Mouse (Mus musculus) kidney, postnatal 14 days (tissue): ENCODE data around the gene Prss28.

Source experiments
- DNase-seq: peaks from one replicate; pipeline ENCODE4 v3.0.0; 2022; ENCODE audit warnings: mixed read lengths

The Prss28 gene

DNA sequence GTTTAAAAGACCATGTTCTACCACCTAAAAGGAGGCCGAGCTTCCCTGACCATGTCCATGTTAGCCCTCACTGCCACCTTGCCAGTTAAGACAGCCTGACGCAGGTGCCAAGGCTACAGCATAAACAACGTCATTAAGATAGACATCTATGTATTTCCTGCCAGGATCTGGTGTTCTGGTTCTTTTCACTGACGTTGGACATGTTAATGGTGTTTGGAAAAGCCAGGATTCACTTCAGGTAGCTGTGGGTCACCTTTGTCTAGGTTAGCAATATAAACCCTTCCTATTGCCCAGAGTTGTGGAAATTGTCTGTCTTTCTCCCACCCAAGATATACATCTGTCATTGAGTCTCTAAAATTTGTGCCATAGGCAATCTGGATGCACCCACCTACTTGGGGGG lies at the start of gene Prss28:
Prss28 (plus strand) TSS at position 301 of the 400 bp plus-strand sequence.
- no peak for DNase-seq

DNA sequence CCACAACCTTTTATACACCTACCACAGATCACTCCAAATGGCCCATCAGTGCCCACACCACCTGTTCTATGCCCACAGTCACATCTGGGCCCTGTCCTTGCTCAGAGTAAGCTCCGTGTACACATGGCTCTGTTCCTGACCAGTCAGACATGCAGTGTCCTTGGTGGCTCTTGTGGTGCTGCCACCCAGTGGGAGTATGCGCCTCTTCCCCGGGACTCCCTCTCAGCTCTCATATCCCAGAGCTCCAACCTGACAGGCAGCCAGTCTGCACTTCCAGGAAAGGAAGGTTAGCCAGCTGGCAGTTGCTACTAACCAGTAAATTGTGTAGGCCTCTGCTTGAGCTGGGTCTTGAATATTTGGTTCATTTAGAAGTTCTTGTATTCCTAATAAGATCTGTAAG lies 44.0 kb upstream of the Prss28 start:
- peak; percentile 37 for DNase-seq

DNA sequence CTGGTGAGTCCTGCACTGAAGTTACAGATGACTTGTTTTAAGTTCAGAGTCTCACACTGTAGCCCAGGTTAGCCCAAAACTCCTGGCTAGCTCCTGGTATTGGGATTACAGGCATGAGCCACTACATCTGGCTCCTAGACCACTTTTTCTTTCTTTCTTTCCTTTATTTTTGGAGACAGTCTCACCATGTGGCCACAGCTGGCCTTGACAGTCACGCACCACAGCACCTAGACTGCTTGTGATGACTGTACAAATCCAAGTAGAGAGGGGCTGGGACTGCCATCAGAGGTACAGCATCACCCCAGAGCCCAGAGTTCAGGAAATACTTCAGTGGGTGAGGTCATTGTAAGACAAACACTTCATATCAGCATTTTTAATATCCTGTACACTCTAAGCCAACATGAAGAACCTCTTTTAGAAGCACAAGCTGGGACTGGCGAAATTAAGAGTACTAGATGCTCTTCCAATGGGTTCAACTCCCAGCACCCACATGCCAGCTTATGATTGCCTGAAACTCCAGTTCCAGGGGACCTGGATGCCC lies 37.6 kb upstream of the Prss28 start:
- DNase-seq, result no peak

DNA sequence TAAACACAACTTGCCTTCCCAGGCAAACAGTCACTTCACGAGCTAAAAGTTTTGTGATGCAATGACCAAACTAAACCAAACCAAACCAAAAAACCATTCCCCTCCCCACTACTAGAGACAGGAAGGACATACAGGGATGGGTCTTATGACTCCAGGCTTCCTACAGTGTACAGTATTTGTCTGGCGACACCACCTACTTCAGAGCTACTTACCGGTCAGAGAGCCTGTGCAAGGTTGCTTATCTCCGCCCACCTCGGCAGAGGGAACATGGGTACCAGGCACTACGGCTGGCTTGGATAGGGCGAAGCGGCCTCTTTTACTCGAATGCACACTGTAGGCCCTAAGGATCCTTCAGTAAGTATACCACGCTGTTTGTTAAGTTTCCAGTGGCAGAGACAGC lies 36.1 kb upstream of the Prss28 start:
- DNase-seq, result peak; percentile 49

DNA sequence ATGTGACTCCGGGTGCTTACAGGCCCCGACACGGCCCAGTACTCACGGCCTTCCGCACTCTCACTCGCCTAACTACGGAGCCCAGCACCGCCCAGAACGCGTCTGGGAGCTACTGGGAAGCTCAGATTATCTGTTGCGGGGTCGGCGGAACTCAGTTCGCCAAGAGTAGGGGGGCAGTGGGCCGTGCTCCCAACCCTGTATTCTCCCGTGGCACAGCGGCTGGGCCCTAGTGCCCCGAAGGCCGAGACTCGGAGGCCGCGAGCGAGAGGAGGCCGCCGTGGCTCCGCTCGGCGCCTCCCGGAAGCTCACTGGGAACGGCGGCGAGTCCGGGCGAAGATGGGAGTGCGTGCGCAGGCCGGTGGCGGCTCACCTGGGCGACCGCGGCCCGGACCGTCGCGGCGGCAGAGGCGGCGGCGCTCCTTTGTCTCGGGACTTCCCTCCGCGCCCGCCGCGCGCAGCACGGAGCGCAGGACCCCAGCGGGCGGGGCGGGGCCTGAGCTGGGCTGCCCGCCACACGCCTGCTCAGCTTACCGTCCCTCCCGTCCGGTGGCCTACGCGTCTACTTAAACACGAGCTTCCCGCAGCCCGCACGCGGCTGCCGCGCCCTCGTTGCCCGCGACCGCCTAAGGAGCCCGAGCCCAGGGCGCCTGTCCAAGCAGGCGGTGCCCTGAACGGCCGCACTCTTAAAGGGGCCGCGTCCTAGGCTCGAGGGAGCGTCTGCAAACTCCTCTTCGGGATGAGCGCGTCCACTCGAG lies 35.3 kb upstream of the Prss28 start:
- no peak for DNase-seq

- DNase-seq, result peak; percentile 98
Measured at GRCm38 (mm10) chr17:25273706-25274501, 34.5 kb upstream of the Prss28 start.

DNA sequence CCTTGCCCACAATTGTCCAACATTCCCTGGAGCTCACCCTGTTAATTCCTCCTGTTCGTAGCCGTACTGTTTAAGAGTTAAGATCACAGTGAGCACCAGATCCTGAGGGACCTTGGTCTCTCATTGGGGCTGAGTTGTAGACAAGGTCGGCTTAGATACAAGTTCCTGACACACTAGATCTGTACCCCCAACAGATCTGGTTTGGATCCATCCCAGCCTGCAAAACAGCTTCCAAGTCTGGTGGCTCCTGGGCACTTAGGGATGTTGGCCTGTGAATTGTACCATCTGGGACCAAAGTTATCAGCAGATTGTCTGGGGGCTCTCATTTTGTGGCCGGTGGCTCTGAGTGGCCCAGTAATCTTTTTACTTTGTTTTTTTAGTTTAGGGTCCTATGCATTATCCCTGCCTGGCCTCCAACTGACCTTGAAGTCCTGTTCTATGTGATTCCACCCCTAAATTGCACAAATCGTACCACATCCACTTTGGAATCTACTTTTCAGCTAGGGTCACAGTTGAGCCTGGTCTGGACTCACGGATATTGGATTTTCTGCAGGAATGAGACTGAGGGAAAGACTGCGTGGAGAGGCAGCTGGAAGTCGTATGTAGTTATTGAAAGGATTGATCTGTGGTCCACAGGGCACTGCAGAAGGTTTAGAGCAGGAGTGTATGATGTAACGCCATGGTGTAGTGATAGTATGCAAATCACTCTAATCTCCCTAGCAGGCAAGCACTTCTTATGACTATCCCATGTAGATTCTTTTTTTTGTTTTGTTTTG lies 33.7 kb upstream of the Prss28 start, which contains the start of gene Ube2i:
Ube2i (minus strand) TSS at position 52 of the 776 bp plus-strand sequence.
- DNase-seq, result no peak

- no peak for DNase-seq
Measured at GRCm38 (mm10) chr17:25275833-25276232, 32.6 kb upstream of the Prss28 start.

GRCm38 (mm10) chr17:25282133-25282532 lies 26.3 kb upstream of the Prss28 start:
- peak; percentile 74 for DNase-seq

DNA sequence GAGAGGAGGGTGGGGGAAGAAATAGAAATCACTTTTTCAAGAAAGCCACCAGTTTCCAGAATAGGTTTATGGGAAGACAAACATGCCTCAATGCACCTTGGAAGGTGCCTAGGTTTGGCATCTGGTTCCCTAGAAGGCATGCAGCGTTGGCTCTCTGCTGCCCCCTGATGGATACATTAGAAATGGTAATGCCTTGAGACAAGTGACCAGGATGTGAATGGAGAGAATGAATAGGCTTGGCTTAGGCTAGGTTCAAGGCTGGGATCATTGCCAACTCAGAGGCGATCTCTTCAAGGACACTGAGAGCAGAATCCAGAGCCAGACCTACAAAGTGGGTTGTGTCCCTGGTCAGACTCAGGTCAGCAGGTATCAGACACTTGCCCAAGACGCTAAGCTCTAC lies 23.4 kb upstream of the Prss28 start:
- DNase-seq, result peak; percentile 86

DNA sequence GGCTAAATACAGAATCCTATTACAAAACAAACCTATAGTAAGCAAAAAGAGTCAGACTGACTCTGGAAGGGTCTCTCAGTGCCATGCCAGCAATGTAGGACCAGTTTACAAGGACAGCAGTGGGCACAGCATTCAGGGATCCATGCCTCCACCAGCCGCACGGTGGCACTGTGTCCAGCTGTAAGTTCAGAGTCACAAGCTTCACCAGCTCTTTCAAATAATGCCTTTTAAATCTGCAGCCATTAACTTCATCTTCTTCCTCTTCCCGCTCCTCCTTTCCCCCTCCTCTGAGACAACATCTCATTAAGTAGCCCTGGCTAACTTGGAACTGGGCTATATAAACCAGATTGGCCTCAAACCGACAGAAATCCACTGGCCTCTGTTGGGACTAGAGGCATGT lies 19.6 kb upstream of the Prss28 start:
- DNase-seq, result peak; percentile 50

GRCm38 (mm10) chr17:25290411-25290810 lies 18.0 kb upstream of the Prss28 start:
- no peak for DNase-seq

DNA sequence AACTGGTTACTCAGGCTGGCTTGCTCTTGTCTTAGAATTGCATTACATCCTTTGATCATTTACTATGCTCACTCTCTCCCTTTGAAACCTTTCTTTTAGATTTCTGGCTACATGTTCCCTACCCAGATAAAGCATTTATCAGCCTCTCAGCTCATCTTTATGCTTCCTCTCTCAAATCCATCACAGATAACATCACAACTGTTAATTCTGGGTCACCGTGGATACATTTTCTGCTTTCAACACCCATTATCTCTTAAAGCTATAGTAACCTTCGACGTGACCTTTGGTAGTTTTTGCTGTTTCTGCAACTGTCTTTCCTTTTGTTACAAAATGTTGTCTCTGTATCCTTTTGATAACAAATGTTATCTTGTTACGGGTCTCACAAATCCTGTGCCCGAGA lies 15.0 kb upstream of the Prss28 start:
- DNase-seq, result no peak

- no peak for DNase-seq
Measured at GRCm38 (mm10) chr17:25294111-25294510, 14.3 kb upstream of the Prss28 start.

DNA sequence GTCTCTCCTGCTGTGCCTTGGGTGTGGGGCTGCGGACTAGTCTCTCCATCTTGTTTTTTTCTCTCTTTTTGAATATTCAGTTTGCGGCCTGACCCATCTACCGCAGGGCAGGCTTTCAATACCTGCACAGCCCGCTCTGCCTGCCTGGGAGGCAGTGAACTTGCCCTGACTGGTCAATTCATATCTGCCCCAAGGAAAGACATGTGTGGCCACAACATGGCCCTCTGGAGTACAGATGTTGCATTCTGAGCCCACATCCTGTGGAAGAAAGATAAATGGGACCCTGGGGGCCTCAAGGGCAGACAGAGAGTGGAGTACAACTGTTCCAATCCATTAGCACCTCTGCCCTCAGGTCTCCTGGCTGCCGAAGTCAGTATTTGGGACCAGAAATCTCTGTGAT lies 10.4 kb upstream of the Prss28 start, which contains the start of gene Prss34:
Prss34 (plus strand) TSS at position 301 of the 400 bp plus-strand sequence.
- DNase-seq, result no peak

GRCm38 (mm10) chr17:25318354-25318753 lies 9.9 kb downstream of the Prss28 start, which contains the start of gene Prss29:
Gene Prss29 (plus strand): TSS chr17:25318654.
- DNase-seq, result no peak

DNA sequence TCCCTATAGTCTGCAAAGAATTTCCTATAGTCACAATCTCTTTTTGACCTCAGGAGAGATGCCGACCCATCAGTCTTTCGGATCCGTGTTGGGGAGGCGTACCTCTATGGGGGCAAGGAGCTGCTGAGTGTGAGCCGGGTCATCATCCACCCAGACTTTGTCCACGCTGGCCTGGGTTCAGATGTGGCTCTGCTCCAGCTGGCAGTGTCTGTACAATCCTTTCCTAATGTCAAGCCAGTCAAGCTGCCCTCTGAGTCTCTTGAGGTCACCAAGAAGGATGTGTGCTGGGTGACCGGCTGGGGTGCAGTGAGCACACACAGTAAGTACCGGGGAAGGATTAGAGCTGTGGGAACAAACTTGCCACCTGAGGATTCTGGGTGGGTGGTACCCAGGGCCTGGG lies 12.4 kb downstream of the Prss28 start:
- DNase-seq, result no peak

GRCm38 (mm10) chr17:25322930-25323329 lies 14.5 kb downstream of the Prss28 start:
- DNase-seq, result no peak

GRCm38 (mm10) chr17:25332321-25332720 lies 23.9 kb downstream of the Prss28 start:
- DNase-seq, result no peak

- DNase-seq, result peak; percentile 44
Measured at GRCm38 (mm10) chr17:25333943-25334342, 25.5 kb downstream of the Prss28 start.

DNA sequence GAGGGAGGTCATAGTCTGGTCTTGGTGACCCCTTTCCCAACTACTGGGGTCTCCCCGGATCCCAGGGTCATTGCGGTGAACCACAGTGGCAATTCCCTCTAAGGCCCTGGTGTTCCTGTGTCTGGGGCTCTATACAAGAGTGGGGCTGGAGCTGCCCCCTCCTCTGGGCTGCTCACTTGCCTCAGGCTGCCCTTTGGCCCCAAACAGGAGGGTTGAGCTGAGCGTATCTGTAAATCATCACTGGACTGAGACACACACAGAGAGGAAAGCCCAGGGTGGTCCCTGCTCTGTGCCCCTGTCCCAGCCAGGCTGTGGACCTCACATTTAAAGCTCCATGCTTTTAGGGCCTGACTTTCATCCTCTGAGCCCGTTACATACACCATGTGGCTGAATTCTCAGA lies 29.8 kb downstream of the Prss28 start:
- peak; percentile 29 for DNase-seq

GRCm38 (mm10) chr17:25340003-25340402 lies 31.6 kb downstream of the Prss28 start:
- DNase-seq, result no peak

- DNase-seq, result peak; percentile 37
Measured at GRCm38 (mm10) chr17:25341490-25341889, 33.0 kb downstream of the Prss28 start.
